Mouse (Mus musculus): ENCODE results near the gene Stap2.

The Stap2 gene

DNA sequence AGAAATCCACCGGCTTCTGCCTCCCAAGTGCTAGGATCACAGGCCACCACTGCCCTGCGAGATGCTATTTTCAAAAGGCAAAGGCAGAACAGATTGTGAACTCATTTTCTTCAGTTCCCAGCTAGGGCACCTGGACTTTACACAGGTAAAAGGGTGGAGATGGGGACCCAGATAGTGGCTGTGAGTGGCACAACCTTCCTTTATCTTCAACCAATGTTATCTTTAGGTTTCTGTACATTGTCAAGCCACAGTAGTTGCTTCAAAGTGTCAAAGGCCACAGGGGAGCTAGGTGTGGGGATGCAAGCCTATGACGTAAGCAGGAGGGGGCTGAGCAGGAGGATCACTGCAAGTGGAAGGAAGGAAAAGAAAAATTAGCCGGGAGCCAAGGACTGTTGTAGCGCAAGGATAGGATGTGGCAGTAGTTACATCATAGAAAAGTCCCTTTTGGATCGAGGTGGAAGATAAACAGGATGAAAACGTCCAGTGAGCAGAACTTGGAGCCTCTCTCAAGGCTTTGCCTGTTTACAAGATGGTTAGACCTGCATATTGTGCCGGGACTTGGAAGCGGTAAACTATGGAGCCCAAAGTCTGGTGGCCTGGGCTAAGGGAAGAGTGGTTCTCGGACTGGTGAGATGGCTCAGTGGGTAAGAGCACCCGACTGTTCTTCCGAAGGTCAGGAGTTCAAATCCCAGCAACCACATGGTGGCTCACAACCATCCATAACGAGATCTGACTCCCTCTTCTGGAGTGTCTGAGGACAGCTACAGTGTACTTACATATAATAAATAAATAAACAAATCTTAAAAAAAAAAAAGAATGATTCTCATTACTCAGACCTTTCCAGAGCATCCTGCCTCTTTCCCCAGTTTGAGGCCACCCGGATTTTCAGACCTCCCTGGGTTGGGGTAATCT is 2.3 kb upstream of the Stap2 start:
- no peak for DNase-seq (ENCODE audit: low spot score in 2 of 2)

DNA sequence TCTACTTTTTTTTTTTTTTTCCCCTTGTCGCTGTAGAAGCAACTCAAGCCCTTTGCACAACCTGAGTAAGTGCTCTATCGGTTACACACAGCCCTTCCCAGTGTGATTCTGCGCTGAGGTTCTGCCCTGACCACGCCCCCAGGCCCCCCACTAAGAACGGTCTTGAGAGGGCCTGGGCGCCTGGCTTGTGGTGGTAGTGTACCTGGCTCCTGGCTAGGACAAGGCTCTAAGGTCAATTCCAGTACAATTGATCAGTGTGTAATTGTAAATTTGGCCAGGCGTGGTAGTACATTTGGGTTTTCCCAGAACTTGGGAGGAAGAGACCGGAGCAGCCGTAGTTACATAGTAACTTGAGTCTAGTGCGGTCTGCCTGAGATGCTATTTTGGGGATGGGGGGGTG is 1.6 kb upstream of the Stap2 start:
- no peak for DNase-seq (ENCODE audit: low spot score in 2 of 2)

GRCm38 (mm10) chr17:56003000-56003399 is 2.4 kb downstream of the Stap2 start:
- no peak for DNase-seq (ENCODE audit: low spot score in 2 of 2)

- DNase-seq (ENCODE audit: low spot score in 2 of 2), result no peak
Observed at GRCm38 (mm10) chr17:55999794-56000499, 5.4 kb downstream of the Stap2 start.

DNA sequence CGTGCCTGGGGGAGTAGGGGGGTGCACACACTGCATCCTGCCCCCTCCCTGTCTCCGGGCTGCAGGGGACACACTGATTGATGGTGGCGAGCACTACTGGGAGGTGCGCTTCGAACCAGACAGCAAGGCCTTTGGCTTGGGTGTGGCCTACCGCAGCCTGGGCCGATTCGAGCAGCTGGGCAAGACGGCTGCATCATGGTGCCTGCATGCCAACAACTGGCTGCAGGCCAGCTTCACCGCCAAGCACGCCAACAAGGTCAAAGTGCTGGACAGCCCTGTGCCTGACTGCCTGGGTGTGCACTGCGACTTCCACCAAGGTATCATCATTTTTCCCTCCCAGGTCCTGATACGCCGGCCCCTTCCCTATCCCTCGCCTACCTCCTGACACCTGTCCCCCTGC is 9.4 kb downstream of the Stap2 start:
- no peak for DNase-seq (ENCODE audit: low spot score in 2 of 2)

DNA sequence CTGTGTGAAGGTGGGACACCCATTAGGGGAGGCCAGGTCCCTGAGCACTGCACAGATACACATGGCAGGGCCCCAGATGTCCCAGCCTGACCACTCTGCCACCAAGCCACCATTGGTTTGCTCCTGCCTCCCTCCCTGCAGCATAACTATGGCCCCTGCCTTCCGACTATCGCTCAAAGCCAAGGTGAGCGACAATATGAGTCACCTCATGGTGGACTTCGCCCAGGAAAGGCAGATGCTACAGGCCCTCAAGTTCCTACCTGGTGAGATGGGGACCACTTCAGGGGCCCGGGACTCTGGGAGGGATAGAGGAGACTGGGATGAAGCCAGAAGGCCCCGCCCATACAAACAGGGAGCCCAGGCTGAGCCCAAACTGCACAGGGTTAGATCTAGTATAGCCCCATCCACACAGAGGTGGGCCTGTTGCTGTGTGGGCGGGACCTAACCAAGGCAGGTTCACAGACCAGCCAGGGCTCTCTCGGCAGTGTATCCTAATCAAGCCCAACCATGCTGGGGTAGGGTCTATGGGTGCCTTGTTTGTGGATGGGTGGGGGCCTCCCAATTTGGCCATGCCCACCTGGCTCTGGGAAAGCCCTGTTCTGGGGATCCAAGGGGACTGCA is 15.0 kb downstream of the Stap2 start:
- DNase-seq (ENCODE audit: low spot score in 2 of 2), result no peak

GRCm38 (mm10) chr17:55986030-55986961 is 19.1 kb downstream of the Stap2 start, which contains the start of gene Fsd1:
Gene Fsd1, plus strand, starts transcription at chr17:55986509.
- no peak for DNase-seq (ENCODE audit: low spot score in 2 of 2)

DNA sequence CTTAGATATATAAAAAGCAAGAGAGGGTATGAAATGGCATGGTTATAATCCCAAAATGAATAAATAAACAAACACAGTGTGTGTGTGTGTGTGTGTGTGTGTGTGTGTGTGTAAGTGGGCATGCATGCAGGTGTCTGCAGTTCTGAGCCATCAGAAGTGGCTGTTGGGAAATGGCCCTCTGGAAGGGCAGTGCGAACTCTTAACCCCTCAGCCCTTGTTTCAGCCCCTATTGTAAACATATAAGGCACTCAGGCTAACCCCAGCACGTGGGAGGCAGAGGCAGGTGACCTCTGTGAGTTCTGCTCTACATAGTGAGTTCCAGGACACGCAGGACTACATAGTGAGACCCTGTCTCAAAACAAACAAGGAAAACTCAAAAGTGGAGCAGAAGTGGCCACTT is 28.1 kb downstream of the Stap2 start:
- DNase-seq (ENCODE audit: low spot score in 2 of 2), result no peak

DNA sequence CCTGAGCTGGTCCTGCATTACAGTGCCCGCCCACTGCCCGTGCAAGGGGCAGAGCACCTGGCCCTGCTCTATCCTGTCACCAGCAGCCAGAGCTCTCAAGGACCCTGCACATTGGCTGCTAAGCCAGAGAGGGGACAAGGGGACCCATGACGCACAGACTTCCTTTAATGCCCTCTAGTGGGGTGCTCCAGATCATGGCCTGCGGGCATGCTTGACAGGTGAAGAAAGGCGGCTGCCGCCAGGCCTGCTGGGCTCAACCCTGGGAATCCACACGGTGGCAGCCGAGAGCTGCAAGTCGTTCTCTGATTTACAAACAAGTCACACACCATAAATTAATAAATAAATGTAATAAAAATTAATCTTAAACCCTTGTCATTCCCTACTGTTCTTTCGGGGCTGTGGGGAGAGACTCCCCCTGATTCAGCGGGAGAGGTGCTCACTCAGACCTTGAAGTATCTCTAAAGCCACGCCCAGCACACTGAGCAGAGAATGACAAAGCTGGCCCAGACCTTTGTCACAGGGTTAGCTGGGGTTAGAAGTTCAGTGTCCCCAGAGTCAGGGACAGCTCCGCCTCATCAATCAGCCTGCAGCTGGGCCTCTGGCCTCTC is 29.0 kb downstream of the Stap2 start:
- peak; percentile 51 to 56 for DNase-seq (ENCODE audit: low spot score in 2 of 2)

GRCm38 (mm10) chr17:55971453-55971852 is 33.9 kb downstream of the Stap2 start:
- DNase-seq (ENCODE audit: low spot score in 2 of 2), result no peak

DNA sequence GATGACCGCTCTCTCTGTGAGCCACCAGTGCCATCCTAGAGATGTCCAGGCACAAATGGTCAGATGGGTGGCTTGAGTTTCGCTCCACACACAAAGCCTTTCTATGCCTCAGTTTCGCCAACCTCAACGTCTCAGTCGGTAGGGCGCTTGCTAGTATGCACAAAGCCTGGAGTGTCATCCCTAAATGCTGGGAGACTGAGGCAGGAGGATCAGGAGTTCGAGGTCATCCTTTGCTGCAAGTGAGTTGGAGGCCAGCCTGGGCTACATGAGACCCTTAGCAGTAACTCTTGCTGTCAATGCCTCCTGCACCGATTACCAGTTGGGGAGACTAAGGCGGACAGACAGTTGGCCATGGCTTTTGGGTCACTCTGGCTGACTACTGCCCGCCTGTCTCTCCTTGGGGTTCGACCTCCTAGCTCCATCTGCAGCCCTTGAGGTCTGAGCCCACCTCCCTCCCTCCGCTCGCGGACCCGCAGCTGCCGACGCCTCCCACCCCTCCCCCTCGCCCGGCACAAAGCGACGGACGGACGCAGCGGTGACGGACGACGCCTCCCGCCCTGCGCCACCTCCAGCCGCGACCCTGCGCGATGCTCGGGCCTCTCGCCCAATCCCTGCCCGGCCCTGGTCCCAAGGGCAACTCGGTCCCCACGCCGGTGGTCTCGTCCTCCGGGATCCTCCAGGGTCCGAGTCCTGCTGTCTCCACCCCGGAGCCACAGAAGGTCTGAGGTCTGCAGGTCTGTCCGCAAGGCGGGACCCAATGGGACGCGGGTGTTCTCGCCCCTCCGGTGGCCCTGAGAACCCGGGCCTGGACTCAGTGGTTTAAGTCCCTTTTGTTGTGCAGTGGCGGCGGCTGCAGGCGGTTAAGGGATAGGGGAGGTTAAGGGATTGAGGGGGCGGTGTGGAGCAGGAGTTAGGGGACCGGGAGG is 35.2 kb downstream of the Stap2 start, which contains the start of gene Shd:
TSS of gene Shd (plus strand) at position 502 of the 926 bp plus-strand sequence.
- no peak for DNase-seq (ENCODE audit: low spot score in 2 of 2)

- DNase-seq (ENCODE audit: low spot score in 2 of 2), result no peak
Observed at GRCm38 (mm10) chr17:55969560-55969959, 35.8 kb downstream of the Stap2 start.

- DNase-seq (ENCODE audit: low spot score in 2 of 2), result no peak
Observed at GRCm38 (mm10) chr17:55968210-55968609, 37.2 kb downstream of the Stap2 start.

- no peak for DNase-seq (ENCODE audit: low spot score in 2 of 2)
Observed at GRCm38 (mm10) chr17:55967186-55967585, 38.2 kb downstream of the Stap2 start.

- no peak for DNase-seq (ENCODE audit: low spot score in 2 of 2)
Observed at GRCm38 (mm10) chr17:55964996-55965395, 40.4 kb downstream of the Stap2 start.

- no peak for DNase-seq (ENCODE audit: low spot score in 2 of 2)
Observed at GRCm38 (mm10) chr17:55964496-55964895, 40.9 kb downstream of the Stap2 start.

- DNase-seq (ENCODE audit: low spot score in 2 of 2), result no peak
Observed at GRCm38 (mm10) chr17:55963171-55963570, 42.2 kb downstream of the Stap2 start.

DNA sequence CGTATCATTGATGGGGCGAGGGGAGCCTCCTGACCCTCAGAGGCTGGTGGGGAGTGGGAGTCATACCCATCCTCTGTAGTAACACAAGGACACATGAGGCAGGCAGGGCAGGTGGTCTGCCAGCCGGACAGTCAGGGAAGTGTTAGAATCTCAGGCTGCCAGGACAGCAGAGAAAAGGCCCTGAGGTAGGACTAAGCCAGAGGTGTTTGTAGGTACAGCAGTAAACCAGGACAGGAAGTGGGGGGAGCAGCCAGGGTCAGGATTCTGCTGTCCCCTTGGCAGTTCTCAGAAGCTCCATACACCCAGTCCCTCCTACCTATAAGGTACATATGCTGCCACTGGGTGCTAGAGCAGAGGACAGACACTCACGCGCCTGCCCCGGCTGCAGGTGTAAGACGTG is 43.8 kb downstream of the Stap2 start:
- DNase-seq (ENCODE audit: low spot score in 2 of 2), result no peak

DNA sequence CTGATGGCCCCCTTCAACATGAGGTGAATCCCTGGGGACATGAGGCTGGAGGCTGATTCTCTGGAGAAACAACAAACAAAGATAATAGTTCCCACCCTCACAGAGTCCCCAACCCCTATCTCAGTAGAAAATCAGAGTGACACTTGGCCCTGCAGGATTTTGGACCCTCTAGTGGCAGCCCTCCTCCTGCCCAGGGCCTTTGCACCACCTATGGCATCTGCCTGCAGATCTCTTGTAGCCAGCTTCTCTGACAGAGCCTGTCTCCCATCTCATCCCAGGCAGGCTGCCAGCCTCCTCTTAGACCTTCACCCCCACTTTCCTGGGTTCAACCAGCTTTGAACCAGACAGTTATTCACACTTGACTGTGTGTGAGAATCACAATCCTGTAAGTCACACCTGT is 44.6 kb downstream of the Stap2 start:
- DNase-seq (ENCODE audit: low spot score in 2 of 2), result no peak
